Mouse (Mus musculus) left cerebral cortex, postnatal 25 days (tissue): ENCODE measurements at regions not wholly inside any gene's neighbourhood (a gene's known extent, or its start where the extent isn't known, plus 50 kb on each side); places are given as distances from the start of the nearest gene placed in this dataset.

ENCODE experiments used
- DNase-seq, 2 experiments: peaks; one replicate each; pipeline ENCODE4 v3.0.0; 2022; ENCODE audit warnings: low spot score in 2 of 2, mixed read lengths in 1 of 2
- intact Hi-C: fragments of 180-260 bp; cut with DNase I; formaldehyde crosslinking; loops from one replicate; pipeline ENCODE4 v1.15.1; 2025

DNA sequence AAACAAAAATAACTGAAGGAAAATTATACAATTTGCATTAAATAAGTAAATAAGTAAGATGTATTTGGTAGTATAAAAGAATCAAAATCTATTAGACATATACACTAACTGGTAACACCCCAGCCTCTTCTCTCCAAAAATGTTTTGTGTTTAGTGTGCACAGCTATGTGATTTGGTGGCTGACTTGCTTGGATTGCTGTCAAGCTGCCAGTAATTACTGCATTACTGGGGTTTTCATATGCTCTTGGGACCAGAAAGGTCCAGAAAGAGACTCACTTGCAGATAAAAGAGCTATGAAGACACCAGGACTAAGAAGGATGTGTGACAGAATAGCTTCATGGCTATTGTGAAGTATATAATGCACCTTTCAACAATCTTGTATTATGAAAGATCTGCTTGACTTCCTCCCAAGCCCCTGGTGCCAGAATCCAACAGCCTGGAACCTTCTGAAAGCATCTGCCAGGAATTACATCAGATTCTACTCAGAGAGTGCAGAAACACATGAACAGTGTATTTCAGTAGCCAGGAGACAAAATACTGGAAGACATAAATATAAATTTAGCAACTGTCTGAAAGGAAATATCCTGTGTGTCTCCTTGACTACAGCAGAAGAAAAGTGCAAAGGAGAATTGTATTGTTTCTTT is 5132.6 kb downstream of the 9330182O14Rik start:
- intact Hi-C loops: no loop called here
- DNase-seq: peak; percentile 9 to 53

DNA sequence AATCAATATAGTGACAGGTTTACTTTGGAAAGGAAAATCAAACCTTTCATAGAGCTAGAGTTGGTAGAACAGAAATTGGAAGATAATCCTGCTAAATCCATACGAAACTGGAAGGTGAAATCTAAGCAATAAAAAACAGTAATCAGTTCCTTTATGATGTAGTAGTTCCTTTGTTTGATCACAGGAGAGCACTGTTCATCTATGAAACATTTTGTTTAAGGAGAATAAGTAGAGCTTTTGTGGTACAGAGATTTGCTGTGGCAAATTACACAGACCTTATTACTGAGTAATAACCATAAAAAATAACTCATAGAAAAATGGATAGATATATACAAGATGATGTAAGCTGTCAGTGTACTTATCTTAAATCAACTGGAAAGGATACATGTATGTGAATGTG is 5139.5 kb downstream of the 9330182O14Rik start:
- intact Hi-C loops: loop anchor here (10.0 kb wide), 1 partner anchor 1721 kb away; no protein-coding TSS in a partner anchor
- peak in 1 of 2 experiments; percentile 1 for DNase-seq

DNA sequence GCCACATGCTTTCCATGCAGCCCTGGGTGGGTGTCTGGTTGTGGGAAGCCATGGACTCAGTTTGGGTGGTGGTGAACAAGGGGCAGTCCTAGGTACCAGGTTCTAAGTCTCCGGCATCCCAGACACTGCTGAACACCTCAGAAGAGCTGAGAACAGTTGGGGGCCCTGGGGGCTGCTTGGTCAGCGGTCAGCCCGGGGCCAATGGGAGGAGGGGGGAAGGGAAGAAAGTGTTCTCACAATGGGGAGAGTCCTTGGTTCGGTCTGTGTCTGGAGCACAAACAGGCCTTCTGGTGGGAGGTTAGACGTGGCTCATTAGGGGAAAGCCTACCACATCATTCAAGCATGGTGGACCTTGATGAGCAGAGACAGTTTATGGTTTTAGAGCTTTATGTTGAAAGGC is 5187.5 kb downstream of the 9330182O14Rik start:
- DNase-seq: no peak
- intact Hi-C loops: no loop called here

DNA sequence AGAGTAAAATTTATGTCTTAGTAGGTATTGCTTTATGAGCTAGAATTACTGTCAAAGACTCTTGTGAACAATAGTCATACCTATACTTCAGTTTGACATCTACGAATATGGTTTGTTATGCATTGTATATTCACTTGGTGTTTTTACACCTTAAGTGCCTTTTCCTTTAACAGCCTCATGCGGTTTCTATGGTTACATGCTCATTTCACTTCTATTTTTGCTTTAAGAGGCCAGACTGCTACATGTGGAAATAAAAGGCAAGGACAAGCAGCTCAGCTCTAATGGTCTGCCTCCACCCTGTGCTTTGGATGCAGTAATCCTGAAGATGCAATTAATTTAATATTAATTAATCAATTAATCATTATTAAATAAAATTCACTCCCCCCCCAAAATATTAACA is 5216.3 kb downstream of the 9330182O14Rik start:
- DNase-seq: peak; percentile 10 to 51
- intact Hi-C loops: no loop called here
